Mouse (Mus musculus): ENCODE measurements at regions not wholly inside any gene's neighbourhood (a gene's known extent, or its start where the extent isn't known, plus 50 kb on each side); places are given as distances from the start of the nearest gene placed in this dataset.

DNA sequence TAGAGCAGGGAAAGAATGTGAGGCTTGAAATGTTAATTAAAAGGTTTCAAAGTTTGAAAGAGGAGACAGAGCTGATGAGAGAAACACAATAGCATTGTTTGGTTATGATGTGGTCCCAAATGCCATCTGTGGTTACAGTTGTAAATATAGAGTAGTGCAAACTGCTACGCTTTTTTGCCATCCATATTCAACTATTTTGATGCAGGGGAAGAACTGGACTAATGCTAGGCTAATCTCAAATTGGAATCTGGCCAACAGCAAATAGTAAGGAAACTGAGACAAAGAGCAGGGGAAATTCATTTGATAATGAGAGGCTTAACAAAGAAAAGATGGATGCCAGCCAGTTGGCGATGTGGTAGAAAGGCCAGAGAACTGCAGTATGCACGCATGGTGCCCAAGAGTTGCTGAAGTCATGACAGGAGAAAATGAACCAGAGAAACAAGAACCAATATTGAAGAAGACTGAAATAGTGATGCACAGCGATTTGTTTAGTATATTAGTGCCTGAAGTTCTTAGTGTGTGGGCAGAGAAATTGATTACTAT, 87.0 kb upstream of the E2f7 start:
- no peak for ATAC-seq
- no peak overlapping the region for H3K4me2 ChIP-seq
- no peaks in the 10 kb centered on the region for H3K36me3 ChIP-seq
- no peak overlapping the region for H3K27ac ChIP-seq
- no peaks in the 10 kb centered on the region for H3K27me3 ChIP-seq (replicated peaks)
- H3K4me3 ChIP-seq, result no peak overlapping the region
- WGBS (ENCODE audit: insufficient replicate concordance), result 69% methylated on average over 4 of the region's 4 CpGs
- no peaks in the 10 kb centered on the region; the same call in 1 of the 2 replicates for H3K9me3 ChIP-seq (replicated peaks)
- H3K9ac ChIP-seq, result no peak overlapping the region
- H3K4me1 ChIP-seq, result no peaks in the 10 kb centered on the region

DNA sequence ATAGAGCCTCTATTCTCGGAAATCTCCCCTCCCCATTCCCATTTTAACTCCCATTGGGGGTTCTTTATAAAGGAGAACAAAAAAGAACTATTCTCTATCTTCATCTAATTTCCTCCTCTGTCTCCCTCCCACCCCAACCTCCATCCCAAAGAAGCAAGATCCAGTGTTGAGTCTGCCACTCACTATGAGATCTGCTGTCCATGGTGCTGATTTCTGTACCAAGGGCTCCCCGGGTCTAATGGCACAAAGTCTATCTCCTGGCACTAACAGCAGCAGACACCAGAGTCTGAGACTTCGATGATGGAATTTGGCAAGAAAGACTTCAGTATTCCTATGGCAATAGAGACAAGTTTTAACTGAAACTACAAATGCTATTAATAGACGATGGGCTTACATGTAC, 68.7 kb upstream of the E2f7 start:
- H3K9me3 ChIP-seq (replicated peaks), result no peaks in the 10 kb centered on the region
- H3K27me3 ChIP-seq (replicated peaks), result no peaks in the 10 kb centered on the region
- H3K27ac ChIP-seq, result no peak overlapping the region
- no peak overlapping the region for H3K4me2 ChIP-seq
- no peaks in the 10 kb centered on the region for H3K36me3 ChIP-seq
- H3K9ac ChIP-seq, result no peak overlapping the region
- WGBS (ENCODE audit: insufficient replicate concordance), result 49% methylated on average over 4 of the region's 4 CpGs
- H3K4me1 ChIP-seq, result no peaks in the 10 kb centered on the region
- no peak for ATAC-seq
- no peak overlapping the region for H3K4me3 ChIP-seq
